Mouse (Mus musculus): Measurements from ENCODE around the gene Magix.
A peak's percentile ranks its signal among the peaks of the same experiment; 100 is the strongest.

Magix gene

DNA sequence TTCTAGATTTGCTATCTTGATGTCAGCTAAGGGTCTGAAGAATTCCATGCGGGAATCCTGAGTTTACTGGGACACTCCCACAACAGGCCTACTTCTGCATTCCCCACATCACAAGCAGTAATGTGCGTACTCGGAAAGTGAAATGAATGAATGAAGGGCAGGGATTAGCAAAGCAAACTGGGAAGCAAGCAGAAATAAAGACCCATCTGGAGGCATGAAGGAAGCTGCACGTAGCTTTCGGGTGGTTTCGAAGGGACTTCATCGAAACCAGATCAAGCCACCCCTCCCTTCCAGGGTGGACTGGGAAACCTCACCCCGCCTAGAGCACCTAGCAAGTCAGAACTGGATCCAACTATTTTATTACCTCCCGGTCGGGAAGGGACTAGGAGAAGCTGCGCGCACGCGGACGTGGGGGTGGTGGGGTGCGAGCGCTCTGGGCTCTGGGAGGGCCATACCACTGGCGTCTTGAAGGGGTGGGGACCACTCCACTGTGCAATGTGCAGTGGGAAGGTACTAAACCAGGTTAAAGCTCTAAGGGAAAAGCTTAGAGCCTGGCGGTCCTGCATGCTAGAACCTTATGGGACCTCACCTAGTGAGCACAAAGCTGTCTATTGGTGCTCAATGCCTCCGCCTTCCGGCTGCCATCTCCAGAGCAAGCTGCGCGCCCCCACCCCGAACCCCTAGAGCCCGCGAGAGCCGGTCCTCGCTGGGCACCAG lies 6.6 kb downstream of the Magix start:
- DNase-seq (ENCODE audit: low read depth, low spot score): no peak

DNA sequence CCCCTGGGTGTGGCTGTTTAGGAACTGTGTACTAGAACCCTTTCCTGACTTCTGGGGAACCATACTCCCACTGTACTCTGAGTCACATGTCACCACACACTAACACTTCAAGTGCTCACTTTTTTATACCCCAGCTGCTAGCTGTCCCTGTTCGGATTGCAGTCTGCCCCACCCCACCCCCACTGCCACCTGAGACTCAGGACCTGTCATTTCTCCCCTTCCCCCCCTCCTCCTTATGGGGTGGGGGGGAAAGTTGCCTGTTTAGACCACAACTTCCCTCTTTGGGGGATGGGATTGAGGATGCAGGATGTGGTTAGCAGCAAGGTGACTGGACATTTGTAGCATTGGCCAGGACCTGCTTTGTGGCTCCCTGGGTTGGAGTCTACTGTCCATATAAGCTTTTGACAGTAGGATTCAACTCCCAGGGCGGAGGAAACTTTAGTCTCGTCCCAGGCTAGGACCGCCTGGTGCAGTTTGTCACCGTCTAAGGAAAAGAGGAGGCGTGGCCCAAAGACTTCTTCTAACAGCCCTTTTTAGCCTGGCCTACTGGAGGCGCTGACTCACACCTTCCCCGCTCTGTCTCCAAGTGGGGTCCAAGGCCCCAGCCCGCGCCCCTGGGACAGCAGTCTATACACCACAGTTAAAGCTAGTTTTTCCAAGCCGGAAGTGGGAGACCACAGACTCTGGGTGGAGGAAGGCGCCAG lies 7.3 kb downstream of the Magix start:
- DNase-seq (ENCODE audit: low read depth, low spot score): no peak

DNA sequence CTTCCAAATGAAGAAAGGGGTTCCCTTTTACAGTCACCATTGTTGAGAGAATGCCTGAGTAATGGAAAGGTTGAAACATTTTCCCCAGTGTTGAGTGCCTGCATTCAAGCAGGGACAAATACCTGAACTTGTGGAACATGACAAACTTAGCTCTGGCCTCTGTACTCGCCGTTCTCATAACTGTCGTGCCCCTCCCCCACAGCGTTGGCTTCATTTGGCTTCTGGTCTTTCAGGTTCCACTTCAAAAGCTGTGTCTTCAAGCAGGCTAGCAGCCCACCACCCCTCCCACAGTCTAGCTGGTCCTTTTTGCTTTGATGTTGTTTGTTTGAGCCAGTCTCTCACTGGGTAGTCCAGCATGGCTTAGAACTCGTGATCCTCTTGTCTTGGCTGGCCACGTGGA lies 8.3 kb downstream of the Magix start:
- no peak for DNase-seq (ENCODE audit: low read depth, low spot score)

DNA sequence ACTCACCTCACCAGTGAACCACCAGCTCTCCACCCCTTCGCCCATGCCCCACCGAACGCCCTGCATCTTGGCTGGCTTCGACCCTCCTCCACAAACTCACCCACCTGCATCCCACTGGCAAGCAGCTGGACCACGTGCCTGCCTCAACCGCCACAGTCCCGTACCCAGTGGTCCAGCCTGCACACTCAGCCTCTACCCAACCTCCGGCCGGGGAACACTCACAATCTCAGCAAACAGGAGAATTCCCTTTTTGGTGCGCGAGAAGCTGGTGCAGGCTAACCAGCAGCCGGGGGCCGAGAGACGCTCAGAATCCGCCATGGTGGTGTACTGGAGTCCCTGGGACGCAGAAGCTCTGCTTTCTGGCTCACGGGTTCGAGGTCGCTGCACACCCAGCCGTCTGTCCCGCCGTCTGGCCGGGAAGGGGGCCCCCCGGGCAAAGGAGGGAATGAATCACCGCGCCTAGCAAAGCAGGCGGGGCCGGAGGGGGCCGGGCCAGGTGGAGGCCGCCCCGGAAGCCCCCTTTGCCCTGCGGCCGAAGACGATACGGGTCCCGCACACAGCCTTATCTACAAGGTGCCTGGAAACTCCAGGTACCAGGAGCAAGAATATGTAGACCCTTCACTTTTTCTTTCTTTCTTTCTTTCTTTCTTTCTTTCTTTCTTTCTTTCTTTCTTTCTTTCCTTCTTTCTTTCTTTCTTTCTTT lies 10.0 kb downstream of the Magix start, which contains the start of gene Plp2:
TSS of gene Plp2 (minus strand) at position 470 of the 703 bp plus-strand sequence.
- DNase-seq (ENCODE audit: low read depth, low spot score): no peak

DNA sequence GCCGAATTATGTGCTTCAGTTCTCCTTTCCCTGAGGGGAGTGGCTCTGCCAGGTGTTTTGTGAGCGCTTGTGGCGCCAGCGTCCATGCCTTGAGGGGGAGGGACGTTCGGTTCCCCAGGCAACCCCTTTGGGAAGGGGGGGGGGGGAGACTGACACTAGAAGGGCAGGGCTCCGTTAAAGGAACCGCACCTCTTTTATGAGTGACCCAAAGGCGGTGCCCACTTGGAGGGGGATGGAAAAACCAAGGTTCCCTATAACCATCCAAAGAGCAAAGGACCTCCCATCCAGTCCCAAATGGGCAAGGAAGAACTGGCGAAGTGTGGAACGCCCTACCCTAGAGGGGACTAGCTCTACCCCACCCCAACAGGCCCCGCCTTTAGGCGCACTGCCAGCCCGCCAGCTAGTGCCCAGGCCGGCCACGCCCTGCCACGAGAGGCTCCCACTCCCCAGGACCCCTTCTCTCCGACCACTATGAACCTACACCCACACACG lies 10.6 kb downstream of the Magix start:
- no peak for DNase-seq (ENCODE audit: low read depth, low spot score)

DNA sequence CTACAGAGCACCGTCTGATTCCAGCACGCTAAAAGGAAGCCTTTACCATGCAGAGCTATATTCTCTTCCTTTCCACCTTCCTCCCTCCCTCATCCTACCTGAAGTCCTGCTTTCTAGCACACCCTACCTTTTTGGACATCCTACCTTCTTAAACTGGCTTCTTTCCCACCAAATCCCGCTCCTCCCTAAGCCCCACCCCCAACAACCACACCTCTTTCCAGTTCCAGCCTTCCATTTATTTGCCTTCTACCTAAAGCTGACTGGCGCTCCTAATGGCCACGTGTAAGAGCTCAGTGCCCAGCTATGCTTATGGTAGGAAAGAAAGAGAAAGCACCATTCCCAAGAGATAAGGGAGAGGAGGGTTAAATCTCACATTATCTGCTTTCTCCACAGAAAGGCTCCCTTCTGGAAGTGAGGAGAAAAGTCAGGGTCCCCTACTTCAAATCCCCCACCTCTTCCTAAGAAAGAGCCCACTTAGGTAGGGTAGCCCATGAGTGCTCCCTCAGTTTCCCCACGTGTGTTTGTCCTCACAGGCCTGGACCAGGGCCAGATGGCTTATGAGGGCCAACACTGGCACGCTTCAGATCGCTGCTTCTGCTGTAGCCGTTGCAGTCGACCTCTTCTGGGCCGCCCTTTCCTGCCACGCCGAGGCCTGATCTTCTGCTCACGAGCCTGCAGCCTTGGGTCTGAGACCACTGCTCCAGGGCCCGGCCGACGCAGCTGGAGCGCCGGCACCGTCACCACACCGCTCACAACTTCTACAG lies 15.1 kb downstream of the Magix start:
- no peak for DNase-seq (ENCODE audit: low read depth, low spot score)

DNA sequence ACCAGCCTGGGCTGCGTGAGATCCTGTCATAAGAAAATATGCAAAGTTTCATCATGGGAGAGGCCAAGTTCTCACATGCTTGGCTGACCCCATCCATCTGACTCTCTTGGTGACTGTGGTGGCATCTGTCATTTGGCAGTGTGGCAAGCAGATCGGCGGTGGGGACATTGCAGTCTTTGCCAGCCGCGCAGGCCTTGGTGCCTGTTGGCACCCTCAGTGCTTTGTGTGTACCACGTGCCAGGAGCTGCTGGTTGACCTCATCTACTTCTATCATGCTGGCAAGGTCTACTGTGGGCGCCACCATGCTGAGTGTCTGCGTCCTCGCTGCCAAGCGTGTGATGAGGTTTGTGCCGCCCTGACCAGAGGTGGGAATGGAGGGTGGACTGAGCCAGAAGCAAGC lies 16.3 kb downstream of the Magix start:
- no peak for DNase-seq (ENCODE audit: low read depth, low spot score)

DNA sequence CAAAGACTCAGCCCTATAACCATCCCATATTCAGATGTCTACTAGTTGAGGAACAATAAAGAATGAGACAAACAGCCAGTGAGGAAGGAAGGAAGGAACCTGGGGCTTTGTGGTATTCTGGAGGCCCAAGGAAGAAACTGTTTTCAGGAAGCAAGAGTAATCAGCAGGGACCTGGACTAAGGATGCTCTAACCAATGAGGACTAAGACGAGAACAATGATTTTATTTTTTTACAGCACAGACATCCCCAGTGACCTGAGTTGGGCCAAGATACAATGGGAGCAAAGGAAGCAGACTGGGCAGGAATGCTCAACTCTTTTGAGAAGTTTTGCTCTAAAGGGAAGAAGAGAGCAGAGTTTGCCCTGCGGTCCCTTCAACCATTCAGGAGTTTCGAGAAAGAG lies 18.1 kb downstream of the Magix start:
- DNase-seq (ENCODE audit: low read depth, low spot score): no peak

DNA sequence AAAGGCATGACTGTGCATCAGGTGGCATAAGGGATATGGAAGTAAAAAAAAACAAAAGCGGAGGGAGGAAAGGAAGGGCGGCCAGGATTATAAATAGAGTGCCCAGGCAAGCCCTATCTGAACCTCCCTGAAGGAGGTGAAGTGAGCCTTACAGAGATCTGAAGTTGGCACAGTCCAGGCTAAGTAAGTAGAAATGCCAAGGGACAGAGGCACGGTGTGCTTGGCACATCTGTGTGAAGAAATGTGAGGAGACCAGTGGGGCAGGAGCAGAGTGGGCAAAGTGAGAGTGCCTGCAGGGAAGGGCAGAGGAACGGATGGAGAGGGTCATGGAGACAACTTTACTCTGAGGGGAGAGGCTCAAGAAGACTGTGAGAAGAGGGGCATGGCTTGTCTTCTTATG lies 20.0 kb downstream of the Magix start:
- DNase-seq (ENCODE audit: low read depth, low spot score): no peak

DNA sequence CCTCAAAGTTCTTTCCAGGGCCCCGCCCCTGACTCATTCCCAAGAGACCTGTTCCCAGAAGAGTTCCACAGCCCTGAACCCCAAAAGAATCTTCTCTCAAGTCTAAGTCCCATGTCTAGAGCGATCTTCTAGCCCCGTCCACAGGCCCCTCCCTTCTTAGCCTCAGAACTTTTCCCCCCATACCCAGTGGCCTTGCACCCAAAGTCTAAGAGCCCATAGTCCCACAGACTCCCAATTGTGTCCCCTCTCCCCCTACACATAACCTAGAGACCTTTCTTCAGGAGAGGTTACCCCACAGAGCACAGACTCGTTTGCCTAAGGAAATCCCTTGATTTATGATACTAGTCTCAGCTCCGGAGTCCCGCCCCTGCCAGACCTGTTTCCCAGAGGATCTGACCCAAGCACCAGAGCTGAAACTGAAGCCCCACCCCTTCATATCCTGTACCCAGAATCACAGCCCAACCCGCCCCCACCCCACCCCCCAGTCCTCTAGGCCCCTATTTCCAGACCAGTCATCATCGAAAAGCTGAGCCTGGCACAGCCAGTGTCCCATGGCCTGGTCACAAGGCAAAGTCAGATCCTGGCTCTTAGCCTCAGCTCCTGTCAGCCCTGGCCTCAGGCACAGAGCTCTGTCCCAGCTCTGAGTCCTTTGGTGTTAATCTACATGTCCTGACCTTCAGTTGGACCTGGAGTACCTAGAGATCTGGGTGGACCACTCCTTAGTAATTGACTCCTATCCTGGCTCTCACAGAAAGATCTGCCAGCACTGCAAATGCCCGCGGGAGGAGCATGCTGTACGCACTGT lies 22.1 kb downstream of the Magix start:
- no peak for DNase-seq (ENCODE audit: low read depth, low spot score)

DNA sequence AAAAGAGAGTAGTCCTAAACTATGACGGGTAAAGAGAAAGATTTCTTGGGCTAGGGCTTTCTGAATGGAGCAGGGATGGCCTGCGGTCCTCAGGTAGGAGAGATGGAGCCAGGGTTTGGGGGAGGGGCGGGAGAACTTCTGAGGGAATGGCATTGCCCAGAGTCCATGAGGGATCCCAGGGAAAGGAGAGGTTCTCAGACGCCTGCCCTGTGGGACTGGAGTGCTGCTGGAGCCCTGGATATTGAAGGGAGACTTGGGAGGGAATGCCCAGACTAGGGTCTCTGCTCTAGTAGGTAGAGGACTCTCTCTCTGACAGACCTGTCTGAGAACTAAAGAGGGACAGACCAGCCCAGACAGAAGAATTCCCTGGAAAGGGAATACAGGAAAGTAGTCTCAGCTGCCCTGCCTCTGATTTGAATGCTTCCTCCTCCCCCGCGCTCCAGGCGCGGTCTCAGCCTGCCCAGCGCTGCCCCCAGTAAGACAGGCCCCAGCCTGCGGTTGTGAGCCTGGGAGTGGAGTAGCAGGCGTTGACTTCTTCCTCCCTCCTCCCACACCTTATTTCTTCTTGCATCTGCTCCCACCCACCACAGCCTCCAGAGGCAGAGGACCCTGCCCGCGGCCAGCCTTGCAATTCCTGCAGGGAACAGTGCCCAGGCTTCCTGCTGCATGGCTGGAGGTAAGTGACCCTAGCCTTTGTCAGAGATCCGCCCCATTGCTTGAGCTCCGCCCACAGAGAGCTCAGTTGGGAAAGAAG lies 22.8 kb downstream of the Magix start:
- no peak for DNase-seq (ENCODE audit: low read depth, low spot score)

DNA sequence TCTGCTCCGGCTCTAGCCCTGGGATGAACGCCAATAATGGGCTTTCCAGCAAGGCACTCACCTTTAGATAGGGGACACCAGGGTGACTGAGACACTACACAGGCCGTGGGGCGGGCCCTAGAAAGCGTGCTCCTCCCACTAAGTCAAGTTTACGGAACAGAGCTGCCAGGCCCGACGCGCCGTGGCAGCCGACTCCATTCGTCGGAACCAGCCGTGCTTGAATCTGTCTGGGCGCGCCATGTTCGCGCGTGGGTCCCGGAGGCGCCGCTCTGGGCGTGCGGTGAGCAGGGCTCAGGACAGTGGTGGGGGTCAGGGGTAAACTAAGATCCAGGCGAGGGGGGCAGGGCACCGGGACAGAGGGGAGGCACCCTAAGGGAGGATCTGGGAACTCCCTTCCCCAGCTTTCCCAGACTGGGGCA lies 23.8 kb downstream of the Magix start, which contains the start of gene Prickle3:
TSS of gene Prickle3 (plus strand) at position 40 of the 419 bp plus-strand sequence.
- no peak for DNase-seq (ENCODE audit: low read depth, low spot score)

DNA sequence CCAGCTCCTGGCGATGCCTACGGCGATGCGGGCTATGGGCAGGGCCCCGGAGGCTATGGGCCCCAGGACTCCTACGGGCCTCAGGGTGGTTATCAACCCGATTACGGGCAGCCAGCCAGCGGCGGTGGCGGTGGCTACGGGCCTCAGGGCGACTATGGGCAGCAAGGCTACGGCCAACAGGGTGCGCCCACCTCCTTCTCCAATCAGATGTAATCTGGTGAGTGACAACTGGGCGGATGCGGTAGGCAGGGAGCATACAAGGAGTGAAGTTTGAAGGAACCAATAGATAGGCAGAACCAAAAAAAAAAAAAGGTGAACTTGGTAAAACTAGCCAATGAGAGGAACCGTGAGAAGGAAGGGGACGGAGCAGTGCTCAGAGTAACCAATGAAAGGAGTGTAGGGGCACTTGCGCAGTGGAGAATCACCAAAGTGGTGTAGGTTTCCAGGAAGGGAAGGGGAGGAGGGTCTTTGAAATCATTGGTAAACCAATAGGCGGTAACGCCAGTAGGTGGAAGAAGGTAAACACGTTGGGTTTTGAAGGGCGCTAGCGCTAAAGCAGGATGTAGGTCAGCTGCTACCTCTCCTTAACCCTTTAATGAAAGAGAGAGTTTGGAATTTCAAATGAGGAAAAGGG lies 32.3 kb downstream of the Magix start:
- DNase-seq (ENCODE audit: low read depth, low spot score): peak; percentile 75

DNA sequence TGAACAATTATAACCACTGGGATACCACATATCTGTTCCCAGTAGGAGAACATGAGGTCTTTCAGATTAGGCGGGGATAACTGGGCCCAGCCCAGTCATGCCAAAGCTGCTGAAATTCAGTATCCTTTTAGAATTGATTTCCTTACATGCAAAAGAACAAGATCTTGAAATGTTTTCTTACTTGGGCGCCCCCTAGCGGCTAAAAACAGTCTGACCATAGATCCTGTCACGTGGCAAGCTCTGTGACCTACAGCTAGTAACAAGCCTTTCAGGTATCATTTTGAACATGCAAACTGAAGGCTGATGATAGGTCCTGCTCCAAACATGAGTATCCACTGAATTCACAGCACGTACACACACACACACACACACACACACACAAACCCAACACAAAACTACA lies 35.7 kb downstream of the Magix start:
- peak; percentile 55 for DNase-seq (ENCODE audit: low read depth, low spot score)

DNA sequence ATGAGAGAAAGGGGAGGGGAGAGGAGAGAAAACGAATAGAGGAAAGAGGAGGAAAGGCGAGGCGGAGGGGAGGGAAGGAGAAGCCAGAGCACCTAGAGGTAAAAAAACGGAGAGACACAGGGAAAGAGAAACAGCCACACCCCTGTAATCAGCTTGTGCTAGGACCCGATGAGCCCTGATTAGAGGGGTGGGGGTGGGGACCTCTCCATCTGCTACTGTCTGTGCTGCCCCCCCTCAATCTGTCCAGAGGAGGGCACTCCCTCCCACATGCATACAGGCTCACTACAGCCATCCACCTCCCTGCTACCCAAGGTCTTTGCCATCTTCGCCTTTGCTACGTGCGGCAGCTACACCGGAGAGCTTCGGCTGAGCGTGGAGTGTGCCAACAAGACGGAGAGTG lies 40.3 kb downstream of the Magix start:
- no peak for DNase-seq (ENCODE audit: low read depth, low spot score)

DNA sequence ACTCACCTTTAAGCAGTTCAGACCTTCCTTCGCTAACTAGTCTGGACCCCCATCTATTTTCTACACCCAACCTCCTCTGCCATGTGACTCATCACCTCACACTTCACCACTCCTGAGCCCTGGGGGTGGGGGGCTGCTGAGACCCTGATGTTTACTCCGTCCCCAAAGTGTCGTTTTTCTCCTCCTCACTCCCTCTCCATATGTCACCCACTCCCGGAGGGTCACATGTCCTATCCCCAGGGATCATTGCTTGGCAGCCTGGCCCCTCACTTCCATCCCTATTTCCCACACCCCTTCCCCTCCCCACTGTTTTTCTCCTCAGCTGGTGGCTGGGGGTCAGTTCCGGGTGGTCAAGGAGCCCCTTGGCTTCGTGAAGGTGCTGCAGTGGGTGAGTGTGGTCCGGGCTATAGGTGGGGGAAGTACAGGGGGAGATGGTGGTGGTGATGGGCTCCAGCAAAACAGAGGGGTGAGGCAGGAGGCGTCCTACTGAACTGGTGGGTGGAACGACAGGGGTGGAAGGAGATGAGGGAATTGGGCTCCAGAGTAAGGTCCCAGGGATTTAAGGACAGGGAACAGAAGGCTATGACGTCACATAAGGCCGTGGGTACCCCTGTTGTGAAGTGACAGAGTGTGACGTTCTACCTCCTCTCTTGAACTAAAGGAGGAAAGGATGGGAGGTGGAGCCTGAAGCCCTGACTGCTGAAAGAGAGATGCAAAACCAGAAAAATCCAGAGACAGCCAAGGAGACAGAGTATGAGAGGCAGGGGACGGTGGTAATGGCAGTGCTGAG lies 41.3 kb downstream of the Magix start:
- no peak for DNase-seq (ENCODE audit: low read depth, low spot score)

DNA sequence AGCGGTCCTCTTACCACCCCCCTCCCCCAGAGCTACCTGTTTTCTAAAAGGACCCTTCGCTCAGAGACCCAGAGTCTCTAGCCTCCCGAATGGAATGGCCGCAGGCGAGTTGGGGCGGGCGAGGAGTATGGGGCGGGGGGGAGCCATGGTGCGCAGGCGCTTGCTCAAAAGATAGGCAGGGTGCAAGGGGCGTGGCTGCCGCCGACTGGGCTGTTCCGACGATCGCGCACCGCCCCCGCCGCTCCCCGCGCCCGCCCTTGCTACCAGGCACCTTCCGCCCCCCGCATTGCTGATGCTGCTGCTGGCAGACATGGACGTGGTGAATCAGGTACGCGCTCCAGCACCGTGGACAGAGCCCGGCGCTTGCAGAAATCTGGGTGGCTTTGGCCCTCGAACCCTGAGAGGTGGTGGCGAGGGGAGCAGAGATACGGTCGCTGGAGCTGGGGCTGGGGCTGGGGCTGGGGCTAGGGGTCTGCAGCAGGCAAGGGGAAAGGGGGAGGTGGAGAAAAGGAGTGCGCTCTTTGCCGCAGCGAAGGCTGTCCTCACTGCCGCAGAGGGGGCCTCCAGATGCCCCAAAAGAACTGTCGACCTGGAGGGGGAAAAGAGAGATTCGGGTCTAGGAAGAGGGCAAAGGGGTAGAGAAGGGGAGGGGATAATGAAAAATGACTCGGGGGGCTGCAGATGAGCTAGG lies 42.5 kb downstream of the Magix start, which contains the start of gene Syp:
TSS of gene Syp (plus strand) at position 71 of the 691 bp plus-strand sequence.
- peak; percentile 59 for DNase-seq (ENCODE audit: low read depth, low spot score)

DNA sequence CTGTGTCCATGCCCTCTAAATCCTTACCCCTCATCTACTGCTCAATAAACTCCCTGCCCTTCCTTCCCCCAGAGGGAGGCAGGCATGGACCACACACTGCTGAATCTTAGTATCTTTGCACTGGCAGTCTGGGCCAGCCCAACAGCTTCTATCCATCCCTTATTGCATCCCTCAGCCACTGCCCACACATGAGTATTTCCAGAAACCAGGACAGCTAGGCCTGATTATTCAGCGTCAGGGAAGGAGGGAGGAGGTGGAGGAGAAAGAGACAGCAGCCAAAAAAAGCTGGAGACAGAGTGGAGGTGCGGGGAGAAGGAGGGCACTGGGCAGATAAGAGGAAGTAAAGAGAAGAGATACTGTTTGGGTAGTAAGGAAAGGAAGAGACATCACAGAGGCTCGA lies 46.0 kb downstream of the Magix start:
- DNase-seq (ENCODE audit: low read depth, low spot score): no peak
